Mouse (Mus musculus) spleen, adult 2 months (tissue): ENCODE results near the gene Rgr. TPM values are rescaled to one million over a fixed set of nuclear protein-coding genes. Genes with fewer than 3 reads are reported as not detected.

Experiments
- DNase-seq, 2 experiments: peaks; one replicate each; pipeline versions ENCODE4 v3.0.0 to v3.0.0-alpha.2; 2012 to 2021; ENCODE audit warnings: low spot score in 2 of 2, low read depth in 1 of 2
- H3K27ac ChIP-seq: fragments of 200-500 bp; 2 replicates; pipeline ENCODE4 v1.5.1; 2012; ENCODE audit warnings: low read length, inconsistent platforms; ENCODE audit not compliant: insufficient read depth
- H3K27me3 ChIP-seq: fragments of 200-500 bp; 2 replicates; pipeline ENCODE4 v1.6.1; 2012; ENCODE audit warnings: mild to moderate bottlenecking, moderate library complexity, low read length, inconsistent platforms; ENCODE audit not compliant: control insufficient read depth, insufficient read depth
- H3K36me3 ChIP-seq: fragments of 200-500 bp; 2 replicates; pipeline ENCODE4 v1.6.1; 2012; ENCODE audit warnings: mild to moderate bottlenecking, low read length, inconsistent platforms; ENCODE audit not compliant: control insufficient read depth, insufficient read depth
- H3K4me1 ChIP-seq: fragments of 200-500 bp; 2 replicates; pipeline ENCODE4 v1.6.1; 2011; ENCODE audit warnings: inconsistent platforms; ENCODE audit not compliant: control insufficient read depth, insufficient read depth, insufficient read length
- H3K4me3 ChIP-seq: fragments of 200-500 bp; 2 replicates; pipeline ENCODE4 v1.5.1; 2011; ENCODE audit warnings: mild to moderate bottlenecking, inconsistent platforms; ENCODE audit not compliant: insufficient read depth, insufficient read length; ENCODE audit errors: extremely low read depth
- CTCF ChIP-seq: fragments of 200-500 bp; IDR thresholded peaks from 2 replicates; pipeline ENCODE4 v1.5.1; 2011; ENCODE audit warnings: mild to moderate bottlenecking, inconsistent platforms; ENCODE audit not compliant: insufficient read depth, insufficient read length, insufficient replicate concordance; ENCODE audit errors: extremely low read depth
- POLR2A ChIP-seq: fragments of 200-500 bp; IDR thresholded peaks from 2 replicates; pipeline ENCODE4 v1.6.1; 2011; ENCODE audit warnings: low read depth, low read length, inconsistent platforms
- WGBS: fragments of 180-500 bp; shearing (Covaris S2); methylation state at CpG from one replicate; pipeline ENCODE4 v1.1.7; 2018; 5-methylcytosine and 5-hydroxymethylcytosine counted together
- polyA plus RNA-seq: library from polyadenylated mRNA; depleted of rRNA; stranded (reverse); fragments of >200 nt; gene quantifications from 2 replicates; pipeline ENCODE4 v1.2.3, GENCODE M21; 2012; rRNA removed

Gene Rgr
- polyA plus RNA-seq, result 0.85 and 1.2 TPM in 2 replicates

DNA sequence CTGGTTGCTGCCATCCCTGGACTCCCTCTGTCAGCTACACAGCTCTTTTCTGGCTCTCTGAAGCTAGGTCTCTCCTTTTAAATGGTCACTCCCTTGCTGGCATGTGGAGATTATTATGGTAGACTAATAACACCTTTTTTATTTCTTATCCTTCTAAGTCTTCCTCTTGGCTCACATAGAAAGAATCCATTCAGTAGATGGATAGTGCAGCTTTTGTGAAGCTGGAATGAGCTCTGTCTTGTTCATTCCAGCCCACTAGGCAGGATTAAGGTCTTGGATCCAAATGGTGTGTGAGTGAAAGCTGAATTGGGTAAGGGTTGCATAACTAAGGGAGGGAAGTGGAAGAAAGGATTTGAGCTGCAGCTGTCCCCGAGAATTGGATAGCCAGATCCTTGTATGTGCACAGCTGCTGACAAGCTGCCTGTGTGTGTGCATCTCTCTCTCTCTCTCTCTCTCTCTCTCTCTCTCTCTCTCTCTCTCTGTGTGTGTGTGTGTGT is at the start of gene Rgr:
Gene Rgr, minus strand, starts transcription at position 51 of the 497 bp plus-strand sequence.
- TF ChIP-seq POLR2A (no peak), CTCF (no peak)
- H3K27ac ChIP-seq, result no peak within 1 kb of the TSS
- H3K27me3 ChIP-seq, result no peaks in the 10 kb centered on the region
- H3K4me1 ChIP-seq, result no peaks in the 10 kb centered on the region
- H3K4me3 ChIP-seq, result no peak within 1 kb of the TSS
- 100% methylated on average over 1 of the region's 1 CpGs for WGBS
- DNase-seq, result no peak
- H3K36me3 ChIP-seq, result no peaks in the 10 kb centered on the region

DNA sequence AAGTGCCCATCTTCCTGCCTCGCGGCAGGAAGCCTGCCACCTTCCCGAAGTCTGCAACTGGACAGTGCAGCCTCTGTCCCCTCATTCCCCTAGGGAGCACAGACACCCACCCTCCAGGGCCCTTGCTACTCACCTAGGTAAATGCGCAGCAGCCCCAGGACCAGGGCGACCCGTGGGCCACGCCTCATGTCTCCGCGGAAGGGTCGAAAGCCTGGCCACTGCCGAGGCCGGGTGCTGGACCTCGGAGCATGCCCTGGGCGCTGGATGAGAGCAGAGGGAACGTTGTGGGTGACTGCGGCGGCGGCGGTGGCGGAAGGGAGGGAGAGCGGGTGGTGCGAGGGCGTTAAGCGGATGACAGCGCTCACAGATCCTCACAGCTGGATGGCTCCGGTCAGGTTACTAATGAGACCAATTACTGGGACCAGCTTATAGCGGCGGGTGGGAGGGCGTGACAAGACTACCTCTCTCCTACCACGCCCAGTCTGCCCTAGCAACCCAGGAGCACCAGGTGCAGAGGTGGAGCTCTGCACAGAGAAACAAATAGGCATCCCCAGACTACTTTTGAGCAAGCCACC is 49.3 kb upstream of the Rgr start, which contains the start of gene Cdhr1:
Gene Cdhr1, minus strand, starts transcription at position 392 of the 575 bp plus-strand sequence.
- Histone ChIP-seq H3K27me3 (0 out of 2 replicates have a peak, but pooled peaks cover 1% of the 10 kb centered on the region), H3K27ac (no peak within 1 kb of the TSS), H3K36me3 (no peaks in the 10 kb centered on the region)

DNA sequence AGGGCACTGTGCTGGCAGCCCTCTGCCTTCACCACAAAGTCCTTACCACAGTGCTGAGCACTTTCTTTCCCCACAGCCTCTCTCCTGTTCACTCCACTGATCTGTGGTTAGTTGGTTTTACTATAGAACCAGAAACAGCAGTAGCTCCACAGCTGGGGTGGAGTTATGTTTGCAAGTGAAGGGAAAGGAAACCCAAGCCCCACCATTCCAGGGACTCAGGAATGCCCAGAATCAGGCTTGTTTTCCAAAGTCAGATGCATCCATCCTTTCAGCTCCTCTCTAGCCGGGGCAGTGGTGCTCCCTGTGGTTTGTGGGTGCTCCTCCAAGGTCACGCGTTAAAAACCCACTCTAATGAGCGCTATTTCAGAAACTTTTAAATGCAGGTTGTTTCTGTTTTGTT is 46.8 kb upstream of the Rgr start:
- H3K27me3 ChIP-seq, result 0 out of 2 replicates have a peak, but pooled peaks cover 1% of the 10 kb centered on the region
- 80% methylated on average over 4 of the region's 4 CpGs for WGBS
- no peak for DNase-seq
- TF ChIP-seq POLR2A (no peak), CTCF (no peak)
- H3K4me1 ChIP-seq, result no peaks in the 10 kb centered on the region
- H3K4me3 ChIP-seq, result no peak overlapping the region
- no peaks in the 10 kb centered on the region for H3K36me3 ChIP-seq
- no peak overlapping the region for H3K27ac ChIP-seq

More for the DNA sequence above, 49.3 kb upstream of the Rgr start, which contains the start of gene Cdhr1:
- H3K4me3 ChIP-seq, result no peak within 1 kb of the TSS
- TF ChIP-seq CTCF (no peak), POLR2A (no peak)
- DNase-seq, result no peak
- H3K4me1 ChIP-seq, result no peaks in the 10 kb centered on the region
- 6% methylated on average over 30 of the region's 30 CpGs for WGBS

DNA sequence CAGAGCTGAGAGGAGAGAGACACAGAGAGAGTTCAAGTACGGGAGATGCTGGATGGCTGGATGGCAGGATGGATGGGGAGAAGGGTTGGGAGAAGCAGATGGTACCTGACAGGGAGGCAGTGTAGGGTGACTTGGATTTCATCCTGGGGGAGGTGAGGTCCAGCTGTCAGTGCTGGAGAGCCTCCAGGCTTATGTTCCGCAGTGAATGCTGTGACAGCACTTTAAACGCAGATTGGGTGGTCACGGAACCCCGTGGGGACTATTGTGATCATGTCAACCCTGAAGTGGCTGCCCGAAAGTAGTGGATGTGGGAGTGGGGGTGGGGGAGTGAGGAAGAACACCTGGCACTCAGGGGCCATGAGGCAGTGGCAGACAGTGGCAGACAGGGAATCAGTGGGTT is 45.7 kb upstream of the Rgr start:
- Histone ChIP-seq H3K4me3 (no peak overlapping the region), H3K27me3 (0 out of 2 replicates have a peak, but pooled peaks cover 1% of the 10 kb centered on the region), H3K4me1 (no peaks in the 10 kb centered on the region), H3K36me3 (no peaks in the 10 kb centered on the region), H3K27ac (no peak overlapping the region)
- WGBS, result 85% methylated on average over 6 of the region's 6 CpGs
- no peak for TF ChIP-seq POLR2A
- no peak for TF ChIP-seq CTCF
- no peak for DNase-seq

DNA sequence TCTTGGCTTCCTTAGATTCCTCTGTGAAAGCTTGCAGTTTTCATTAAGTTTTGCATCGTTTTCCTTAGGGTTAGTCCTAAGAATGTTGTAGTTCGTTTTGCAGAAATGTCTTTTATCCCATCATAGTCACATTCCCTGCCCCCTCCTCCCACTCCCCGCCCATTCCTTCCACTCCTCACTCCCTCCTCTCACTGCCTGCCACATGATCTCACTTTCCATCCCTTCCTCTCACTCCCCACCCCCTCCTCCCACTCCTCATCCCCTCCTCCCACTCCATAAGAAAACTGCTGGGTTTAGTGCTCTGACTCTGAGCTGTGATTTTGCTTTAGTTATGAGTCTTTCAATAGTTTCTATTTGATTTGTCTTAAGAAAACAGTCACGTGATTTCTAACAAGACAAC is 35.0 kb upstream of the Rgr start:
- H3K4me1 ChIP-seq, result no peaks in the 10 kb centered on the region
- H3K27ac ChIP-seq, result no peak overlapping the region
- no peak overlapping the region for H3K4me3 ChIP-seq
- no peak for DNase-seq
- H3K27me3 ChIP-seq, result no peaks in the 10 kb centered on the region
- WGBS, result 40% methylated on average over 4 of the region's 4 CpGs
- TF ChIP-seq POLR2A (no peak), CTCF (no peak)
- H3K36me3 ChIP-seq, result no peaks in the 10 kb centered on the region

DNA sequence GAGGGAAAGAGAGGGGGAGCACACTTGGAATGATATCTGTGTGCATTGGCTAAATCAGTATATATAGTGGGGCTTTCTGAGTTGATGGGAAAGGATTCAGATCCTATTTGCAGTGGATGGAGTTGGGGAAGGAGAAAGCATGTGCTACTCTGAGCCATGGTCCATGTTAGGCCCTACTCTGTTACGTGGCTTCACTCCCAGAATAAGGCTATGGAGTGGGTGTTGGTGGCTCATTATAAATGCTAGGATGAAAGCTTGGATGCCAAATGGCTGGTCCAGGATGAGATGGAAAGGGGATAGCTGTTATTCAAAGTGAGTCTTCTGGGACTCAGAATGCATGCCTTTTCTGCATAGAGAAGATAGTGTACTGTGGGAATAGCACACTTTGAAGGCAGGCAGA is 32.0 kb upstream of the Rgr start:
- H3K27ac ChIP-seq, result no peak overlapping the region

DNA sequence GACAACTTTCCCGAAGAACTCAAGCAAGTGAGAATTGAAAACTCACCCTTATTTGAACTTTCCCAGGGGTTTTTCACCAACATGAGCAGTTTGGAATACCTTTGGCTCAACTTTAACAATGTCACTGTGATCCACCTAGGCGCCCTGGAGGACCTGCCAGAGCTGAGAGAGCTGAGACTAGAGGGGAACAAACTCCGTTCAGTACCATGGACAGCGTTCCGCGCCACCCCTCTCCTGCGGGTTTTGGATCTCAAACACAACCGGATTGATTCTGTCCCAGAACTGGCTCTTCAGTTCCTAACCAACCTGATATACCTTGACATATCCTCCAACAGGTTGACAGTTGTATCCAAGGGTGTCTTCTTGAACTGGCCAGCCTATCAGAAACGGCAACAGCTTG is 19.8 kb upstream of the Rgr start:
- no peak overlapping the region for H3K27ac ChIP-seq
- DNase-seq, result no peak
- H3K4me3 ChIP-seq, result no peak overlapping the region
- TF ChIP-seq CTCF (no peak), POLR2A (no peak)
- no peaks in the 10 kb centered on the region for H3K4me1 ChIP-seq
- H3K27me3 ChIP-seq, result no peaks in the 10 kb centered on the region
- 23% methylated on average over 9 of the region's 9 CpGs for WGBS
- H3K36me3 ChIP-seq, result no peaks in the 10 kb centered on the region

More for the DNA sequence above, 32.0 kb upstream of the Rgr start:
- H3K4me1 ChIP-seq, result no peaks in the 10 kb centered on the region
- WGBS, result 67% methylated on average over 1 of the region's 1 CpGs
- H3K4me3 ChIP-seq, result no peak overlapping the region
- TF ChIP-seq POLR2A (no peak), CTCF (no peak)
- no peaks in the 10 kb centered on the region for H3K36me3 ChIP-seq
- DNase-seq, result no peak
- no peaks in the 10 kb centered on the region for H3K27me3 ChIP-seq
